Mouse (Mus musculus) NIH3T3 (cell line): ENCODE data around the gene Eln.

ENCODE experiments used
- DNase-seq: peaks from one replicate; pipeline ENCODE4 v3.0.0-alpha.2; 2012; ENCODE audit warnings: low read depth

Gene Eln

GRCm38 (mm10) chr5:134743991-134744390 is 3.1 kb downstream of the Eln start:
- DNase-seq: no peak

GRCm38 (mm10) chr5:134742221-134742795 is 4.8 kb downstream of the Eln start:
- no peak for DNase-seq

DNA sequence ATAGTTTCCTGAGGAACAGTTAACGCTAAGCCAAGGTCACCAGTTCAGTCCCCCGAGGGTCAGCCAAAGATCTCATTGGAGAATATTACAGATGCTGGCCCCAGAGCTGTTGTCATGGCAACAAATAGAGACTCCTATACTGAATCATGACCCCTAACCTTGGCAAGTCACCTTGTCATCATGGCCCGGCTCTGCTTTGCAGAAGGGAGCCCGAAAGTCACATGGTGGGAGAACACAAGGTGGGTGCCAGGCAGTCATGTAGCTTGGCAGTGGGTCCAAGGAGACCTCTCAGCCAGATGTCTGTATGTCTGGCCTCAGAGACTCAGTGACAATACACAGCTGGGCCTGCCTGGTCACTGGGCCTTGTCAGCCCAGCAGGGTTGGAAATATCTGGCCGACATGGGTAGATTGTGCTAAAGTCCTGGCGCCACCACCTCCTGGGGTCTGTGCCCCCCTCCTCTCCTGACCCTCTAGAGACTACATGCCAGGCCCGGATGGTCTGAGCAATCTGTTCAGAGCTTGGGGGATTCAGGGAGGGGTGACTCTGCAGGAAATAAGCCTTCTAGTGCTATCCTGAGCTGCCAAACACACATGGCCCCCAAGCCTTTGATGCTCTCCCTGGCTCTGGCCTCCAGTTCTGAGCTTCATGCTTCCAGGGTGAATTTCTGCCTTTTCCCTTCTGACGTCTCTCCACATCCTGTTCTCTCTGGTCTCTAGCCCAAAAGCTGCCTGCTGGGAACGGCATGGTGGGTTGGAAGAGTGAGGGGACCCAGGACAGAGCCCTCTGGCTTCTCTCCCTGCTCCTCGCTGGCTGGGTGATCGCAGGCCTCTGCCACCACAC is 6.4 kb downstream of the Eln start:
- DNase-seq: no peak

- DNase-seq: no peak
These were observed 7.2 kb downstream of the Eln start for GRCm38 (mm10) chr5:134739951-134740350.

DNA sequence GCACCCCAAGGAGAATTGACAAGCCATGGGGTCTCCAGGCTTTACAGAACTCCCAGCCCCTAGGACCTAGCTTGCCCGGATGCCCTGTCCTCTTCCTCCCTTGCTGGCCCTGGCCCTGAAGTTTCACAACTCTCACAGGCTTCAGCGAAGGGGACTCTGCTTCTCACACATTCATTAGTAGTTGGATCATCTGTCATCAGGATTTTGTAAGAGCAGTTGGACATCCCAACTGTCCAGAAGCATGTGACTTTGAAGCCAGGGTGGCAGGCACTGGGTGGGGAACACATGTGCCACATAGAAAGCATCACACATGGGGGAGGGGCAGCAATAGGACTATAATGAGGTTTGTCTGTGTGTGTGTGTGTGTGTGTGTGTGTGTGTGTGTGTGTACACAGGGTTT is 12.2 kb downstream of the Eln start:
- no peak for DNase-seq

DNA sequence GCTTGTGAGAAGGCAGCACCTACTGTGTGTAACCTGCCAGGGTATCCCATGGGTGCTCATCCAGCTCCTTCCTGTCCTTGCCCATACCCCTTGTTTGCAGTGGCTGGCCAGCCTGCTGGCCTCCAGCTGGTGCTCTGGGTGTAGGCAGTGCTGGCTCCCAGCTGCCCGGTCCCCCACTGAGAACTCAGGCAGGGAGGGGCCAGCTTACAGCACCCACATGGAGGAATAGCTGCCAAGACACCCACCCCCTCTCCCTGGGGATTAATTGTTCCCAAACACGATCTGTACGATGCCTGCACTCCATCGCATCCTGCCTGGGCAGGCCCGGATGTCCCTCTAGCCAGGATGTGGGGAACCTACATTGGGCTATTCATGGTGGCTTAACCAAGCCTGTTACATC is 13.1 kb downstream of the Eln start:
- no peak for DNase-seq

- no peak for DNase-seq
These were observed 13.9 kb downstream of the Eln start for GRCm38 (mm10) chr5:134733241-134733640.

DNA sequence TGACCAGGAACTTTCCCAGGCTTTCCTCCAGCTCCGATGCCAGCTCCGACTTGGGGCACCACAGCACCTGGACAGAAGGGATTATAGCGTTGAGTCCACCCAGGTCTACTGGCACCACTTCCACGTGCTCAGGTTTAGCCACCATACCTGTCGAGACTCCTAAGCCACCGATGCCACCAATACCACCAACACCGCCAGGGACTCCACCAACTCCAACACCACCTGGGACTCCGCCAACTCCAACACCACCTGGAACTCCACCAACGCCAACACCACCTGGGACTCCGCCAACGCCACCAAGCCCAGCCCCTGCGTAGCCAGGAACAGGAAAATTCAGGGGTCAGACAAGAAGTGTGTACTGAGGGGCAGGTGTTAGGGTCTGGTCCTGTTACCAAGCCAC is 18.0 kb downstream of the Eln start:
- DNase-seq: no peak

GRCm38 (mm10) chr5:134728535-134728934 is 18.6 kb downstream of the Eln start:
- peak; percentile 23 for DNase-seq

GRCm38 (mm10) chr5:134727001-134727639 is 20.0 kb downstream of the Eln start:
- no peak for DNase-seq

GRCm38 (mm10) chr5:134725299-134725698 is 21.8 kb downstream of the Eln start:
- no peak for DNase-seq

DNA sequence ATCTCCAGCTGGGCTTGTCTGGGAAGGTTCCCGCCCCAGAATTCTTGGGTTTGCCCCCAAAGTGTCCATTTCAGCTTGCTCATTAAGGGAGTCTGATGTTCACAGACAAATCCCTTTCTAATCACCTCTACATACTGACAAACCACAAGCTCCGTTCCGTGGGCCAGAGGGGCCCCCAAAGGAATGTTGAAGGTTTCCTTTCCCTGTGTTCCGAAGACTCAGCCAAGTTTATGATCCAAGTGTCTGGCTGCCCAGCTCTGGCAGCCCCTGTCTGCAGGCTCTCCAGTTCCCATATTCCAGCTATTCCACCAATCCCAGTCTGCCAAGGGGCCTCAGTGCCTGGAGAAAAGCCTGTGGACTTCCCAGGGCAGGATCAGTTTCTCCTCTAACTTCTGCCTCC is 27.1 kb downstream of the Eln start:
- DNase-seq: peak; percentile 49

- peak; percentile 61 for DNase-seq
These were observed 36.0 kb downstream of the Eln start for GRCm38 (mm10) chr5:134711076-134711475.

DNA sequence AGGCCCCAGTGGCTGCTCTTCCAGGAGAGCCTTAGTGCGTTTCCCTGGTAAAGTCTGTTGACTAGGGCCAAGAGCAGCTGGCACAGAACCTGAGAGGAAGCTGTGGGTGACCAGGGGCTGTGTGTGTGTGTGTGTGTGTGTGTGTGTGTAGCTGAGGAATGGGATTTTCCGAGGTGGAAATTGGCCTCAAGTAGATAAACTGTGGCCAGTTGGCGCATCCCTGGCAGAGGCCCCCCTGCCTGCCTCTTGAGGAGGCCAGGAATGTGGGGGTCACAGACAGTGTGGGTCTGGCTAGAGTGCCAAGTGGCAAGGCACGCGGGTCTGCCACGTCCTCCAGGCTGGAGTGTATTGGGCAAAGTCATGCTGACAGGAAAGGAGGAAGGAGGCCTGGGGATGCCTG is 37.8 kb downstream of the Eln start:
- DNase-seq: no peak

- DNase-seq: peak; percentile 89
These were observed 43.0 kb downstream of the Eln start for GRCm38 (mm10) chr5:134704157-134704556.

DNA sequence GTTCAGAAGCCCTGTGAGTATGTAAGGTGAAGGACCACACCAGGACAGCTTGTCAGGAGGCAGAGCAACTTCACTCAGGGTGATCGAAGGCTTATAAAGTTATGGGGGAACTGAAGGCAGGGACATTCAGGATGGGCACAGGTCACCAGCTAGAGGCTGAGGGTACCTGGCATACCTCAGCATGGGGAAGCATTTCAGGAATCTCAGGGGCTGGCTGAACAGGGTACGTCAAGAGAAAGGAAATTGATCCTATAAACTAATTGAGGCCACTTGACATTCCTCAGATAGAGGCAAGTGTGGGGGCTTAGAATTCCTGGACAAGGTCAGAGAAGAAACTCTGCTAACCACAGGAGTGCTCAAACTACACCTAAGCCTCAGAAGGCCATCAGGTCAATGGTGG is 51.6 kb downstream of the Eln start:
- no peak for DNase-seq

DNA sequence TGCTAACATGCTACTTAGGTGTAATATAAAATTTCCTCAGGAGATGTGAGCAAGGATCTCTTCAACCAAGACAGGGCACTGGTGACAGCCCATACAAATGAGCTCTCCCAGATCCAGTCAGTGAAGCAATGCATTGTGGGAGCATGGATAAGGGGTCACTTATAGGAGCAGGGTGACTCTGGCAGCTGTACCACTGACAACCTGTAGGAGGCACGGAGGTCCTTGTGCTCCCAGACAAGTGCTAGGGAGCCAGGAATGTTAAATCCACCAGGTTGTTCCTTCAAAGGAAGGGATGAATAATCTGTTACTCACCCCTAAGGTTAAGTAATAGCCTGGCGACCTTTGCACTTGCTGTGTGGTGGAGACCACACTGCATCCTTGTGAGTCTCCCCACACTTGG is 52.0 kb downstream of the Eln start:
- no peak for DNase-seq

GRCm38 (mm10) chr5:134692704-134693103 is 54.4 kb downstream of the Eln start:
- DNase-seq: no peak

DNA sequence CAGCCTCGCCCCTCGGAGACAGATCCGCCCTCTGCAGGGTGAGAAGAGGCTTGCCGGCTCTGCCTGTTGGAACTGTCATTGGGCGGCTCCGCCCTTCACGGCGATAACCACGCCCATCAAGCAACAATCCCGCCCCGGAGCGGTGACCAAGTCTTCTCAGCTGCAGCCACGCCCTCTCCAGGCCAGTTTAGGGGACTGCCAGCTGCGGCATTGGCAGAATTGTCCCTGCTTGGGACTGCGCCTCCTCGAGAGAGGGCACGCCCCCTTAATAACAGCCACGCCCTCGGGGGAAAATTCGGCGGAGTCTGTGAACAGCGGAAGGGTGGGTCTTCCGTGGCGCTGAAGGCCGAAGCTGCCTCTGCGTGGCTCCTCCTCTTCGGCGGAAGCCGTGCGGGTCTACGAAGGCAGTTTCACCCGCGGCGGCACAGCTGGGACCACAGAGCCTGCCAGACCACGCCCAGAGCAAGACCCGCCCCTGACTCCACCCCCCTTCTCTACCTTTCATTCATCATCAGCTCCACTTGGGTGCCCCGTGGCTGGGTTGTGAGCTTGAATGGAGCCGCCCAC is 58.3 kb downstream of the Eln start:
- DNase-seq: peak; percentile 99

GRCm38 (mm10) chr5:134688086-134688717 is 58.9 kb downstream of the Eln start, which contains the start of gene Limk1:
Gene Limk1, minus strand, starts transcription at chr5:134688598.
- DNase-seq: no peak

DNA sequence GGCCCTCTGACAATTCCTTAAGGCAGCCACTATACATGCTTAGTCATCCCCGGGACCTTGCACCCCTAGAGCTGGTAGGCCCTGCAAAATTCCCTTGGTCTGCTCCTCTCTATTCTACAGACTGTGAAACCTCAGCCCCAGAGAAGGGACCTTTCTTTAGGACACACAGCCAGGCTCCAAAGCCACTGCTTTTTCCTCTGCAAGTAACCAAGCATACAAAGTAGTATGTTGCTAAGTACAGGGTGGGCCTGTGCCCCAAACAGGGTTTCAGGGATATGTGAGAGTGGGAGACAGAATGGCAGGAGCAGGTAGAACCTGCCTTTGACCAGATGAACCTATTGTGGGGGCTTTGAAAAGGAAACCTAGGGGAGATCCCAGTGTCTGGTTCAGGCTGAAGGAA is 59.9 kb downstream of the Eln start:
- no peak for DNase-seq

GRCm38 (mm10) chr5:134686541-134686940 is 60.6 kb downstream of the Eln start:
- no peak for DNase-seq
